Mouse (Mus musculus) hindbrain, embryonic 15.5 days (tissue): ENCODE data around the gene Zfp827. TPM values are rescaled to one million over a fixed set of nuclear protein-coding genes. Genes with fewer than 3 reads are reported as not detected.

Source experiments
- ATAC-seq: fragments of 200-750 bp; cut with Nextera tagmentation; 2 replicates; pipeline ENCODE4 v1.8.0; 2017; ENCODE audit warnings: low read depth, moderate number of reproducible peaks, moderate TSS enrichment; ENCODE audit not compliant: low FRiP score
- H3K27ac ChIP-seq: fragments of 300-500 bp; sonication (generic); replicated peaks from 2 replicates; pipeline ENCODE4 v1.5.1; 2015; ENCODE audit warnings: mild to moderate bottlenecking, inconsistent platforms
- H3K27me3 ChIP-seq: fragments of 300-500 bp; sonication (generic); 2 replicates; pipeline ENCODE4 v1.6.1; 2015; ENCODE audit warnings: control low read depth, inconsistent platforms
- H3K36me3 ChIP-seq: fragments of 300-500 bp; sonication (generic); 2 replicates; pipeline ENCODE4 v1.6.1; 2015; ENCODE audit warnings: control low read depth, inconsistent platforms
- H3K4me1 ChIP-seq: fragments of 300-500 bp; sonication (generic); replicated peaks from 2 replicates; pipeline ENCODE4 v1.6.1; 2015; ENCODE audit warnings: control low read depth, inconsistent platforms
- H3K4me2 ChIP-seq: fragments of 300-500 bp; sonication (generic); 2 replicates; pipeline ENCODE4 v1.6.1; 2015; ENCODE audit warnings: moderate library complexity, mild to moderate bottlenecking, inconsistent platforms
- H3K4me3 ChIP-seq: fragments of 300-500 bp; sonication (generic); 2 replicates; pipeline ENCODE4 v1.5.1; 2015; ENCODE audit warnings: mild to moderate bottlenecking, inconsistent platforms
- H3K9ac ChIP-seq: fragments of 300-500 bp; sonication (generic); 2 replicates; pipeline ENCODE4 v1.6.1; 2015; ENCODE audit warnings: inconsistent platforms
- H3K9me3 ChIP-seq: fragments of 300-500 bp; sonication (generic); 2 replicates; pipeline ENCODE4 v1.6.1; 2016; ENCODE audit warnings: control low read depth, inconsistent platforms
- WGBS: fragments of 180-500 bp; shearing (Covaris S2); methylation state at CpG from one replicate; pipeline ENCODE4 v1.1.7; 2015; 5-methylcytosine and 5-hydroxymethylcytosine counted together
- polyA plus RNA-seq: library from polyadenylated mRNA; unstranded; fragments of >200 nt; fragmentation: Nextera tagmentation; extraction: Ambion mirVana; gene quantifications from 2 replicates; pipeline ENCODE4 v1.2.1, GENCODE M21; 2015

Gene Zfp827
- polyA plus RNA-seq, 1 experiment from 2014 or later, result 11.0 TPM

DNA sequence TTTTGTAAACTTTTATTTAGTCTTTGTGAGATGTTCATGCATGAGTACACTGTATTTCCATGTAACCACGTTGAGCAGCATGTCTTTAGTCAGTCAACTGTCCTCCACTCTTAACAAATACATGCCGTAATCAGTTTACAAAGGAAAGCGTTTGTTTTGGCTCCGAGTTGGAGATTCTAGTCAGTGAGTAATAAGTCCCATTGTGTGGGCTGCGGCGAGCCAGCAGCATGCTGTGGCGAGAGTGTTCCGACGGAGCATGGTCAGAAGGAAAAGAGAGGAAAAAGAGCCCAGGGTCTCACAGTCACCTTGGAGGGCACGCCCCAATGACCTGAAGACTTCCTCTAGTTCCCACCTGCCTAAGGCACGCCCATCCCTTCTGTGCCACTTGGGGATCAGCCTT lies 68.7 kb downstream of the Zfp827 start:
- 48% methylated on average over 11 of the region's 11 CpGs for WGBS
- Histone ChIP-seq H3K4me3 (no peak overlapping the region), H3K9me3 (no peaks in the 10 kb centered on the region), H3K4me2 (no peak overlapping the region), H3K36me3 (no peaks in the 10 kb centered on the region), H3K27ac (no peak overlapping the region), H3K27me3 (no peaks in the 10 kb centered on the region), H3K9ac (no peak overlapping the region), H3K4me1 (no peaks in the 10 kb centered on the region)
- no peak for ATAC-seq

DNA sequence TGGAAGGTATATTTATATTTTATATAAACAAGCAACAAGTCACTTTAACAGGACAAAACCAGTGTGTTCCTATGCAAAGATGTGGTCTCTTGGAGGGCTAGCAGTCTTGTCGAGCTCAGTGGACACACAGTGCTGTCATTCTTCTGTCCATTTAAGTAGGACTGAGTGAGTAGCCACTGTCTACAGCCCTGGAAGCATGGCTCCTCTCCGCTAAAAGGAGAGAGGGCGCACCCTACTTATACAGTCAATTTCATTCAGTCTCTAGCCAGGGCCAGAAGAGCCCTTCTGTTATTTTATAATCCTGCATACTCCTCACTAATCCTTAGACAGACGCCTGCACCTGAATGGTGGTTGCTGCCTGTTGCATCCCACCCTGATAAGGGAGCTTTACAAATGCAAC lies 74.5 kb downstream of the Zfp827 start:
- WGBS, result 84% methylated on average over 4 of the region's 4 CpGs
- no peak overlapping the region for H3K4me3 ChIP-seq
- ATAC-seq, result 0 out of 2 replicates have a peak, but pooled peaks have one; percentile 40
- no peak overlapping the region for H3K4me2 ChIP-seq
- H3K9me3 ChIP-seq, result no peaks in the 10 kb centered on the region
- H3K4me1 ChIP-seq, result 0 out of 2 replicates have a peak, but pooled peaks cover 2% of the 10 kb centered on the region
- no peaks in the 10 kb centered on the region for H3K36me3 ChIP-seq
- H3K9ac ChIP-seq, result no peak overlapping the region
- no peaks in the 10 kb centered on the region for H3K27me3 ChIP-seq
- no peak overlapping the region for H3K27ac ChIP-seq

DNA sequence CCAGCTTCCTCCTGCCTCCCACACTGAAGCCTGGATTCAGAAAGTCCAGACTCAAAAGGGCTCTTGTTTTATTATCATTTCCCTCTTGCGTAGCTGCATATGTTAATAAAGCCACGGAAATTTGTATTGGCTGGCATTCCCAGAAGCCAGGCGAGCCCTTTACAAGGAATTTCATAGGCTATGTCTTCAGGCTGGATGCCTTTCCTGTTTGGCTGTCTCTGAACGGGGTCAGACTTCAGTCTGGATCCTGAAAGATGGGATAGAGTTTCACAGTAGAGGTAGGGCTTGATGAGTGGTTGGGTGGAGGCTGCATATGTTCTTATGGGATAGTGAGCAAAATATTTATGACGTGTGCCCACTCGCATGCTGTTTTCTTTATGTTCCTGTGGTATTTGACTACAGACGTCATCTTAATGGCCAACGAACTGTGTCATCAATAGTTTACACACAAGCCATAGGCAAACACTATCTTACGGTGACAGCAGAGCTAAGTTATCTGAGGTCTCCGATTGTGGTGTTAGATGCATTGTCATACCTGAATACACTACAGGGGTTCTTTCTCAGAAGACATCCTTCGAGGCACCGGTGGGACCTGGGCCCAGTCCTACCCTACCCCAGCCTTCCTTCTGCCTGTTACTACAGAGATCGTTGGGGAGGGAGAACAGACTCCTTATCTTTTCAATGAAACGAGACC lies 75.1 kb downstream of the Zfp827 start:
- Histone ChIP-seq H3K27ac (no peak overlapping the region), H3K9ac (no peak overlapping the region), H3K4me3 (no peak overlapping the region), H3K36me3 (no peaks in the 10 kb centered on the region), H3K4me2 (no peak overlapping the region), H3K4me1 (0 out of 2 replicates have a peak, but pooled peaks cover 2% of the 10 kb centered on the region), H3K27me3 (no peaks in the 10 kb centered on the region), H3K9me3 (no peaks in the 10 kb centered on the region)
- no peak for ATAC-seq
- WGBS, result 79% methylated on average over 14 of the region's 14 CpGs

GRCm38 (mm10) chr8:79103923-79104580 lies 75.8 kb downstream of the Zfp827 start:
- ATAC-seq, result no peak
- 65% methylated on average over 9 of the region's 9 CpGs for WGBS

GRCm38 (mm10) chr8:79104634-79105033 lies 76.4 kb downstream of the Zfp827 start:
- WGBS, result 85% methylated on average over 9 of the region's 9 CpGs
- H3K4me1 ChIP-seq, result 0 out of 2 replicates have a peak, but pooled peaks cover 2% of the 10 kb centered on the region
- H3K9ac ChIP-seq, result no peak overlapping the region
- H3K27me3 ChIP-seq, result no peaks in the 10 kb centered on the region
- no peak overlapping the region for H3K4me3 ChIP-seq
- no peak overlapping the region for H3K27ac ChIP-seq
- H3K36me3 ChIP-seq, result no peaks in the 10 kb centered on the region
- H3K4me2 ChIP-seq, result no peak overlapping the region
- no peak for ATAC-seq
- no peaks in the 10 kb centered on the region for H3K9me3 ChIP-seq

More at GRCm38 (mm10) chr8:79103923-79104580, 75.8 kb downstream of the Zfp827 start:
- Histone ChIP-seq H3K4me2 (no peak overlapping the region), H3K9me3 (no peaks in the 10 kb centered on the region), H3K4me1 (0 out of 2 replicates have a peak, but pooled peaks cover 2% of the 10 kb centered on the region), H3K4me3 (no peak overlapping the region), H3K27ac (no peak overlapping the region), H3K36me3 (no peaks in the 10 kb centered on the region), H3K9ac (no peak overlapping the region), H3K27me3 (no peaks in the 10 kb centered on the region)

- 0 out of 2 replicates have a peak, but pooled peaks cover 2% of the 10 kb centered on the region for H3K4me1 ChIP-seq
- no peaks in the 10 kb centered on the region for H3K36me3 ChIP-seq
- no peak overlapping the region for H3K4me3 ChIP-seq
- no peak for ATAC-seq
- 74% methylated on average over 10 of the region's 10 CpGs for WGBS
- H3K4me2 ChIP-seq, result no peak overlapping the region
- no peaks in the 10 kb centered on the region for H3K27me3 ChIP-seq
- no peak overlapping the region for H3K9ac ChIP-seq
- no peaks in the 10 kb centered on the region for H3K9me3 ChIP-seq
- H3K27ac ChIP-seq, result no peak overlapping the region
Observed at GRCm38 (mm10) chr8:79105186-79105585, 76.9 kb downstream of the Zfp827 start.

GRCm38 (mm10) chr8:79111461-79111860 lies 83.2 kb downstream of the Zfp827 start:
- no peak overlapping the region for H3K9ac ChIP-seq
- H3K4me2 ChIP-seq, result no peak overlapping the region
- no peaks in the 10 kb centered on the region for H3K4me1 ChIP-seq
- H3K9me3 ChIP-seq, result no peaks in the 10 kb centered on the region
- no peaks in the 10 kb centered on the region for H3K27me3 ChIP-seq
- ATAC-seq, result no peak
- H3K4me3 ChIP-seq, result no peak overlapping the region
- 0 out of 2 replicates have a peak, but pooled peaks cover 2% of the 10 kb centered on the region for H3K36me3 ChIP-seq
- 90% methylated on average over 8 of the region's 8 CpGs for WGBS
- H3K27ac ChIP-seq, result no peak overlapping the region

DNA sequence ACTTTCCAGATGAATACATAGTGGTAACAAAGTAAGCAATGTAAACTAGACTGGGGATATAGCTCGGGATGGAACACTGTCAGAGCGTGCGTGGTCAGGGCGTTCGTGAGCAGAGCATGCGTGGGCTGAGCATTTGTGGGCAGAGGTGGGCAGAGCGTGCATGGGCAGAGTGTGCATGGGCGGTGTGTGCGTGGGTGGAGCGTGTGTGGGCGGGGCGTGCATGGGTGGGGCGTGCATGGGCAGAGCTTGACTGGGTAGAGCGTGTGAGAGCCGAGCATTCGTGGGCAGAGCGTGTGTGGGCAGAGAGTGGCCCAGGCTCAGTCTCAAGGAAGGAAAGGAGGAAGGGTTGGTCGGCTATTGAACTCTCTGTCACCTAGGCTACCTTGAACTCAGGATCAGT lies 84.2 kb downstream of the Zfp827 start:
- H3K36me3 ChIP-seq, result 0 out of 2 replicates have a peak, but pooled peaks cover 2% of the 10 kb centered on the region
- H3K27ac ChIP-seq, result no peak overlapping the region
- 0 out of 2 replicates have a peak, but pooled peaks have one; percentile 32 for ATAC-seq
- H3K27me3 ChIP-seq, result no peaks in the 10 kb centered on the region
- no peaks in the 10 kb centered on the region for H3K9me3 ChIP-seq
- H3K4me1 ChIP-seq, result no peaks in the 10 kb centered on the region
- no peak overlapping the region for H3K9ac ChIP-seq
- WGBS, result 96% methylated on average over 18 of the region's 18 CpGs
- H3K4me3 ChIP-seq, result no peak overlapping the region
- no peak overlapping the region for H3K4me2 ChIP-seq

GRCm38 (mm10) chr8:79113533-79113932 lies 85.3 kb downstream of the Zfp827 start:
- H3K27me3 ChIP-seq, result no peaks in the 10 kb centered on the region
- ATAC-seq, result no peak
- WGBS, result 88% methylated on average over 9 of the region's 9 CpGs
- H3K4me1 ChIP-seq, result no peaks in the 10 kb centered on the region
- 0 out of 2 replicates have a peak, but pooled peaks cover 7% of the 10 kb centered on the region for H3K36me3 ChIP-seq
- H3K4me3 ChIP-seq, result no peak overlapping the region
- no peaks in the 10 kb centered on the region for H3K9me3 ChIP-seq
- H3K9ac ChIP-seq, result no peak overlapping the region
- no peak overlapping the region for H3K27ac ChIP-seq
- no peak overlapping the region for H3K4me2 ChIP-seq

- no peak overlapping the region for H3K4me2 ChIP-seq
- 0 out of 2 replicates have a peak, but pooled peaks cover 7% of the 10 kb centered on the region for H3K36me3 ChIP-seq
- no peaks in the 10 kb centered on the region for H3K9me3 ChIP-seq
- no peaks in the 10 kb centered on the region for H3K27me3 ChIP-seq
- no peak overlapping the region for H3K27ac ChIP-seq
- H3K4me1 ChIP-seq, result no peaks in the 10 kb centered on the region
- 54% methylated on average over 6 of the region's 6 CpGs for WGBS
- ATAC-seq, result no peak
- no peak overlapping the region for H3K4me3 ChIP-seq
- no peak overlapping the region for H3K9ac ChIP-seq
Observed at GRCm38 (mm10) chr8:79114561-79114960, 86.3 kb downstream of the Zfp827 start.

- 90% methylated on average over 7 of the region's 7 CpGs for WGBS
- Histone ChIP-seq H3K36me3 (peaks cover 18% of the 10 kb centered on the region; the same call in 1 of the 2 replicates), H3K4me2 (no peak overlapping the region), H3K27ac (no peak overlapping the region), H3K27me3 (no peaks in the 10 kb centered on the region), H3K9me3 (no peaks in the 10 kb centered on the region), H3K4me3 (no peak overlapping the region), H3K9ac (no peak overlapping the region), H3K4me1 (no peaks in the 10 kb centered on the region)
- no peak for ATAC-seq
Observed at GRCm38 (mm10) chr8:79116436-79116835, 88.2 kb downstream of the Zfp827 start.

DNA sequence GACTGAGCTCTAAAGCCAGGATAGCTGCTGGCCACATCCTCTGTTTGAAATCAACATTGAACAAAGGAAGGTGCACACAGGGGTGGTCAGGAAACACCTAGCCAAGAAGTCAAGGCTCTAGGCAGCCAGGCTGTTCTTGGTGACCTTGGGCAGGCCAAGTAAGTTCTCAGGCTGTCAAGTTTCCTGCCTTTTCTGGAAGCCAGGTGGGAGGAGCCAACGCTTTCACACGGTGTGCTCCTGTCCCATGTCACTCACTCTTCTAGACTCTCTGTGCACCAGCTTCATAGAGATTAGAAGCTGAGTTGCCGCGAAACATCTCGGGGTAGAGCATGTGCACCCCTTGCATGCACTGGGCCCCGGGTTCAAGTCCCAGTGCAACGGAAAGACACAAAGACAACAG lies 89.5 kb downstream of the Zfp827 start:
- peaks cover 27% of the 10 kb centered on the region for H3K36me3 ChIP-seq

More for the DNA sequence above, 89.5 kb downstream of the Zfp827 start:
- Histone ChIP-seq H3K27ac (no peak overlapping the region), H3K27me3 (no peaks in the 10 kb centered on the region), H3K4me1 (no peaks in the 10 kb centered on the region), H3K9me3 (no peaks in the 10 kb centered on the region), H3K4me3 (no peak overlapping the region), H3K4me2 (no peak overlapping the region), H3K9ac (no peak overlapping the region)
- WGBS, result 92% methylated on average over 7 of the region's 7 CpGs
- no peak for ATAC-seq
